Comparison of ENCODE assay signal across 17 mouse cellular contexts in the genomic region with DNA sequence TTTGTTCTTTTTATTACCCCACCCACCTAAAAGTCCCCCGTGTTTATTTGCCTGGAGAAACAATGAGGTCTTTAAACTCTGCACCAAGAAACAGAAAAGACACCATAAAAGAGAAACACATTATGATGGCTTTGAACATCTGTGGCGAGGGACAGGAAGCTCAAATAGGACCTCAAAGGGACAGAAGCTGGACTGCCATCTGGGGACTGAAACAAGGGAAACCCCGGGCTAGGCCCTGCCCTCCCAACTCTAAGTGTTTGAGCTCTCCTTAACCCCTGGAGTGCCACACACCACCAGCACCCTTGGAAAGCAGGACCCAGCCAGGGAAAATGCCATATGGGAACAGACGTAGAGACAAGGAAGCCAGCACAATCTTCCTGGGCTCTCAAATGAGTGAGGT.
A peak's percentile ranks its signal among the peaks of the same experiment; 100 is the strongest.
DNase-seq lines count a peak whose midpoint lies in the region; ATAC-seq and TF ChIP-seq lines count a peak whose summit lies in the region.
"Had no signal": no experiment of that assay in that cellular context is flagged by ENCODE, and none has a peak within 500 bp of the region (broad histone marks: within the 10 kb centered on the region; RNA-seq: fewer than 3 reads in every experiment).

No protein-coding gene starts in this region.

- no peak overlapping the region for H3K4me3 ChIP-seq in forebrain, embryonic 10.5 days
- H3K4me3 ChIP-seq in forebrain, postnatal 0 days (ENCODE audit: low read depth, low read length) = no peak overlapping the region
- H3K4me3 ChIP-seq in lung, embryonic 15.5 days = no peak overlapping the region
- H3K4me3 ChIP-seq: heart, embryonic 15.5 days; midbrain, embryonic 15.5 days had no signal

- no peak for TF ChIP-seq CTCF in forebrain, postnatal 0 days (IDR thresholded peaks at IDR 0.05; ENCODE audit: low read depth)

- no peak for ATAC-seq in forebrain, postnatal 0 days
- ATAC-seq in lung, embryonic 15.5 days (ENCODE audit: borderline replicate concordance, extremely low read depth, low FRiP score, low TSS enrichment) = no peak
- no peak for ATAC-seq in erythroblast, adult 5-6 weeks (replicated peaks; ENCODE audit: low FRiP score, poor library complexity, severe bottlenecking)
- ATAC-seq: hindbrain, embryonic 16.5 days; midbrain, embryonic 15.5 days had no signal

- H3K36me3 ChIP-seq in forebrain, embryonic 10.5 days (replicated peaks) = peaks cover 54% of the 10 kb centered on the region
- H3K36me3 ChIP-seq in forebrain, postnatal 0 days (ENCODE audit: insufficient read depth) = no peaks in the 10 kb centered on the region
- no peaks in the 10 kb centered on the region for H3K36me3 ChIP-seq in lung, embryonic 15.5 days
- H3K36me3 ChIP-seq: heart, embryonic 15.5 days; midbrain, embryonic 15.5 days had no signal

- no peak for DNase-seq in forebrain, embryonic 10.5 days (ENCODE audit: extremely low spot score, low spot score)
- DNase-seq in forebrain, postnatal 0 days = no peak
- no peak for DNase-seq in lung, adult 18-20 months
- DNase-seq in embryo, embryonic 9.5 days (ENCODE audit: extremely low spot score) = peak; percentile 47
- peak; percentile 52 for DNase-seq in forelimb bud, embryonic 11.5 days (ENCODE audit: low read depth, low spot score)
- DNase-seq in ovary, postnatal 10 days (ENCODE audit: low spot score) = no peak
- DNase-seq: adrenal gland, postnatal 25 days; cerebellum, postnatal 14 days; heart, adult 18-20 months; kidney, adult 2 months; liver; lung, adult 2 months had no signal

- peaks cover 67% of the 10 kb centered on the region for H3K4me1 ChIP-seq in forebrain, embryonic 10.5 days
- H3K4me1 ChIP-seq in forebrain, postnatal 0 days (ENCODE audit: insufficient read depth) = 0 out of 2 replicates have a peak, but pooled peaks cover 3% of the 10 kb centered on the region
- H3K4me1 ChIP-seq in lung, embryonic 15.5 days = peaks cover 46% of the 10 kb centered on the region

- WGBS in forebrain, embryonic 10.5 days = 12% methylated on average over 4 of the region's 4 CpGs
- WGBS in forebrain, postnatal 0 days = 15% methylated on average over 4 of the region's 4 CpGs
- 13% methylated on average over 4 of the region's 4 CpGs for WGBS in lung, embryonic 15.5 days

- no peak overlapping the region for H3K9ac ChIP-seq in forebrain, postnatal 0 days
- H3K9ac ChIP-seq in lung, embryonic 15.5 days = 0 out of 2 replicates have a peak overlapping the region, but pooled peaks have one; percentile 20
- H3K9ac ChIP-seq: heart, embryonic 15.5 days; midbrain, embryonic 15.5 days had no signal

- no peaks in the 10 kb centered on the region for H3K9me3 ChIP-seq in forebrain, embryonic 10.5 days
- no peaks in the 10 kb centered on the region for H3K9me3 ChIP-seq in forebrain, postnatal 0 days (ENCODE audit: low read length)
- H3K9me3 ChIP-seq in lung, embryonic 15.5 days = no peaks in the 10 kb centered on the region
- H3K9me3 ChIP-seq: heart, embryonic 15.5 days; midbrain, embryonic 15.5 days had no signal

- no peak overlapping the region for H3K4me2 ChIP-seq in forebrain, postnatal 0 days (ENCODE audit: low read depth)
- H3K4me2 ChIP-seq in lung, embryonic 15.5 days = no peak overlapping the region
- H3K4me2 ChIP-seq: heart, embryonic 15.5 days; midbrain, embryonic 15.5 days had no signal

- H3K27ac ChIP-seq in forebrain, embryonic 10.5 days = peak overlapping the region; percentile 70
- H3K27ac ChIP-seq in forebrain, postnatal 0 days (ENCODE audit: low read depth, low read length) = no peak overlapping the region
- peak overlapping the region; percentile 62 for H3K27ac ChIP-seq in lung, embryonic 15.5 days
- H3K27ac ChIP-seq: heart, embryonic 15.5 days; midbrain, embryonic 15.5 days had no signal

- H3K27me3 ChIP-seq in forebrain, embryonic 10.5 days (ENCODE audit: poor library complexity, severe bottlenecking) = no peaks in the 10 kb centered on the region
- no peaks in the 10 kb centered on the region for H3K27me3 ChIP-seq in forebrain, postnatal 0 days (ENCODE audit: insufficient read depth, low read length)
- H3K27me3 ChIP-seq in lung, embryonic 15.5 days = no peaks in the 10 kb centered on the region
- H3K27me3 ChIP-seq: heart, embryonic 15.5 days; midbrain, embryonic 15.5 days had no signal

Comparison
In these comparisons a context has a peak if more than half of its experiments do, and no peak if none do; other contexts are left out.
1. DNase-seq: peak in embryo, embryonic 9.5 days (single experiment) and forelimb bud, embryonic 11.5 days (single experiment); none in forebrain, embryonic 10.5 days (single experiment), forebrain, postnatal 0 days (single experiment), lung, adult 18-20 months (0 of 2) and ovary, postnatal 10 days (single experiment).